Mouse (Mus musculus) embryonic facial prominence, embryonic 11.5 days (tissue): ENCODE data around the gene Mslnl. TPM values are rescaled to one million over a fixed set of nuclear protein-coding genes. Genes with fewer than 3 reads are reported as not detected.

Experiments
- microRNA-seq: library from miRNA; unstranded; fragments of <30 nt; microRNA quantifications from one replicate; pipeline ENCODE4, GENCODE M21; 2016; ENCODE audit warnings: borderline number of aligned reads
- polyA plus RNA-seq: library from polyadenylated mRNA; unstranded; fragments of >200 nt; fragmentation: Nextera tagmentation; extraction: Ambion mirVana; gene quantifications from 2 replicates; pipeline ENCODE4 v1.2.1, GENCODE M21; 2014

The Mslnl gene
- polyA plus RNA-seq, 1 experiment from 2014 or later, result 0.10 TPM

Small RNA genes within 50 kb of the gene (microRNA-seq; reads per million reads assigned to microRNA genes)
- gene Gm25083 (not detected), gene Mir6966 (not detected)

Other genes starting within 250 kb of the Mslnl start
- gene Sstr5, start 238.8 kb upstream of the Mslnl start, polyA plus RNA-seq, result 0.14 and 0.18 TPM in 2 replicates
- gene Sox8, start 165.4 kb upstream of the Mslnl start, polyA plus RNA-seq, result 6.2 and 9.5 TPM in 2 replicates
- 24.9 and 25.7 TPM in 2 replicates for gene Lmf1, start 157.0 kb upstream of the Mslnl start, polyA plus RNA-seq
- gene Gng13, start 18.9 kb upstream of the Mslnl start, polyA plus RNA-seq, result 1.7 and 2.4 TPM in 2 replicates
- 17.7 and 21.2 TPM in 2 replicates for gene Chtf18, start 8.6 kb upstream of the Mslnl start, polyA plus RNA-seq
- 18.7 and 19.4 TPM in 2 replicates for gene Rpusd1, start 8.4 kb upstream of the Mslnl start, polyA plus RNA-seq
- gene Msln, start 18.3 kb downstream of the Mslnl start, polyA plus RNA-seq, result 0.63 TPM in 1 of 2 replicates, not detected in the other
- gene Narfl, start 37.7 kb downstream of the Mslnl start, polyA plus RNA-seq, result 23.8 and 24.5 TPM in 2 replicates
- gene Haghl, start 49.6 kb downstream of the Mslnl start, polyA plus RNA-seq, result 58.7 and 61.1 TPM in 2 replicates
- not detected in 2 replicates for gene Ccdc78, start 50.5 kb downstream of the Mslnl start, polyA plus RNA-seq
- gene Fam173a, start 56.9 kb downstream of the Mslnl start, polyA plus RNA-seq, result 58.4 and 62.9 TPM in 2 replicates
- not detected in 2 replicates for gene AC134908.4, start 59.6 kb downstream of the Mslnl start, polyA plus RNA-seq
- gene Metrn, start 61.1 kb downstream of the Mslnl start, polyA plus RNA-seq, result 13.4 and 15.6 TPM in 2 replicates
- 3.9 and 4.2 TPM in 2 replicates for gene Fbxl16, start 73.0 kb downstream of the Mslnl start, polyA plus RNA-seq
- 24.5 and 26.9 TPM in 2 replicates for gene Wdr24, start 87.6 kb downstream of the Mslnl start, polyA plus RNA-seq
- gene Jmjd8, start 92.8 kb downstream of the Mslnl start, polyA plus RNA-seq, result 42.0 and 47.7 TPM in 2 replicates
- 323 and 352 TPM in 2 replicates for gene Stub1, start 97.4 kb downstream of the Mslnl start, polyA plus RNA-seq
- 1.1 and 1.5 TPM in 2 replicates for gene Rhbdl1, start 101.3 kb downstream of the Mslnl start, polyA plus RNA-seq
- gene Gm20683, start 105.7 kb downstream of the Mslnl start, polyA plus RNA-seq, result 0.36 and 1.2 TPM in 2 replicates
- 7.1 and 9.7 TPM in 2 replicates for gene Rhot2, start 108.8 kb downstream of the Mslnl start, polyA plus RNA-seq
- gene Wdr90, start 125.5 kb downstream of the Mslnl start, polyA plus RNA-seq, result 14.7 and 15.1 TPM in 2 replicates
- 7.3 and 9.5 TPM in 2 replicates for gene Mcrip2, start 132.7 kb downstream of the Mslnl start, polyA plus RNA-seq
- 49.8 and 63.3 TPM in 2 replicates for gene Mettl26, start 139.0 kb downstream of the Mslnl start, polyA plus RNA-seq
- 0.63 and 0.87 TPM in 2 replicates for gene Wfikkn1, start 144.8 kb downstream of the Mslnl start, polyA plus RNA-seq
- 17.6 and 18.7 TPM in 2 replicates for gene Rab40c, start 183.7 kb downstream of the Mslnl start, polyA plus RNA-seq
- 40.2 and 41.4 TPM in 2 replicates for gene Pigq, start 208.9 kb downstream of the Mslnl start, polyA plus RNA-seq
- 0.15 TPM in 1 of 2 replicates, not detected in the other for gene Nhlrc4, start 208.9 kb downstream of the Mslnl start, polyA plus RNA-seq
- gene A930017K11Rik, start 216.5 kb downstream of the Mslnl start, polyA plus RNA-seq, result 0.15 and 0.49 TPM in 2 replicates
- gene Capn15, start 249.8 kb downstream of the Mslnl start, polyA plus RNA-seq, result 17.4 and 20.2 TPM in 2 replicates